Mouse (Mus musculus): ENCODE results near the gene 1700018B08Rik.

1700018B08Rik gene

GRCm38 (mm10) chr8:121544276-121544785 lies at the start of gene 1700018B08Rik:
Gene 1700018B08Rik, minus strand, starts transcription at chr8:121544320.
- DNase-seq = no peak

- DNase-seq = no peak
Observed at GRCm38 (mm10) chr8:121593293-121593692, 49.2 kb upstream of the 1700018B08Rik start.

GRCm38 (mm10) chr8:121591178-121592066 lies 47.3 kb upstream of the 1700018B08Rik start:
- peak; percentile 61 to 66 for DNase-seq

- DNase-seq = peak; percentile 96 to 98
Observed at GRCm38 (mm10) chr8:121590203-121591177, 46.4 kb upstream of the 1700018B08Rik start, which contains the start of gene Map1lc3b. Gene Map1lc3b, plus strand, starts transcription at chr8:121590361.

GRCm38 (mm10) chr8:121589205-121589726 lies 45.1 kb upstream of the 1700018B08Rik start:
- DNase-seq = no peak

GRCm38 (mm10) chr8:121588750-121589149 lies 44.6 kb upstream of the 1700018B08Rik start:
- DNase-seq = no peak

GRCm38 (mm10) chr8:121585159-121585825 lies 41.2 kb upstream of the 1700018B08Rik start:
- DNase-seq = peak; percentile 99 to 100

- DNase-seq = no peak
Observed at GRCm38 (mm10) chr8:121584730-121585129, 40.6 kb upstream of the 1700018B08Rik start.

GRCm38 (mm10) chr8:121583653-121584052 lies 39.5 kb upstream of the 1700018B08Rik start:
- DNase-seq = no peak

GRCm38 (mm10) chr8:121580465-121580864 lies 36.3 kb upstream of the 1700018B08Rik start:
- no peak for DNase-seq

- peak; percentile 94 for DNase-seq
Observed at GRCm38 (mm10) chr8:121578676-121579451, 34.7 kb upstream of the 1700018B08Rik start, which contains the start of gene Fbxo31. Gene Fbxo31, minus strand, starts transcription at chr8:121578806.

- no peak for DNase-seq
Observed at GRCm38 (mm10) chr8:121577751-121578675, 33.9 kb upstream of the 1700018B08Rik start.

GRCm38 (mm10) chr8:121575661-121576060 lies 31.5 kb upstream of the 1700018B08Rik start:
- DNase-seq = no peak

- DNase-seq = no peak
Observed at GRCm38 (mm10) chr8:121573275-121573674, 29.2 kb upstream of the 1700018B08Rik start.

- DNase-seq = no peak
Observed at GRCm38 (mm10) chr8:121572121-121572520, 28.0 kb upstream of the 1700018B08Rik start.

- no peak for DNase-seq
Observed at GRCm38 (mm10) chr8:121570801-121571200, 26.7 kb upstream of the 1700018B08Rik start.

- no peak for DNase-seq
Observed at GRCm38 (mm10) chr8:121570335-121570734, 26.2 kb upstream of the 1700018B08Rik start.

- DNase-seq = no peak
Observed at GRCm38 (mm10) chr8:121568321-121568720, 24.2 kb upstream of the 1700018B08Rik start.

GRCm38 (mm10) chr8:121563701-121564100 lies 19.6 kb upstream of the 1700018B08Rik start:
- DNase-seq = no peak

- no peak for DNase-seq
Observed at GRCm38 (mm10) chr8:121562941-121563351, 18.8 kb upstream of the 1700018B08Rik start.
